In the genomic region with DNA sequence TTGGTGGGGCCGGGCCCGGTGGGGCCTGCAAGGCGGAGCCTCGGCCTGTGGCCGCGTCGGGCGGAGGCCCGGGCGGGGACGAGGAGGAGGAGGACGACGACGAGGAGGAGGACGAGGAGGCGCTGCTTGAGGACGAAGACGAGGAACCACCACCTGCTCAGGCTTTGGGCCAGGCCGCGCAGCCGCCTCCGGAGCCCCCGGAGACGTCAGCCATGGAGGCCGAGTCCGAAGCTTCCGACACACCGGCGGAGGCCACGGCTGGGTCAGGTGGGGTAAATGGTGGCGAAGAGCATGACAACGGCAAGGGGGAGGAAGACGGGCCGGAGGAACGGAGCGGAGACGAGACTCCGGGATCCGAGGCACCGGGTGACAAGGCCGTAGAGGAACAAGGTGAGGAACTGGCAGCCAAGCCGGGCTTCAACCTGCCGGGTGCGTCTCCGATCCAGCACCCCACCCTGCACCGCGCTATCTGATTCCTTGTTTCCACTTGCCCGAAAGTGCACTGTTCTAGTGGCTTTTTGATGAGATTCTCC, we compare ENCODE assay signal across 8 mouse cellular contexts. TPM values are rescaled to one million over a fixed set of nuclear protein-coding genes. Genes with fewer than 3 reads are reported as not detected.
DNase-seq lines count a peak whose midpoint lies in the region; ATAC-seq and TF ChIP-seq lines count a peak whose summit lies in the region.

No protein-coding gene starts in this region.

- DNase-seq in heart, postnatal 25 days (ENCODE audit: low spot score): no peak
- no peak for DNase-seq in adipocyte (ENCODE audit: low spot score)
- no peak for DNase-seq in left cerebral cortex, postnatal 4 days

- TF ChIP-seq CTCF in ES-Bruce4 (IDR thresholded peaks at IDR 0.05; ENCODE audit: low read depth, low read length): no peak

- no peaks in the 10 kb centered on the region for H3K9me3 ChIP-seq in heart, embryonic 16.5 days (replicated peaks; ENCODE audit: control insufficient read depth, low read length)
- H3K9me3 ChIP-seq in ES-Bruce4 (replicated peaks; ENCODE audit: control insufficient read depth, insufficient read depth, low read length, poor library complexity, severe bottlenecking): no peaks in the 10 kb centered on the region
- H3K9me3 ChIP-seq in erythroblast, embryonic 14.5 days (ENCODE audit: control insufficient read depth, low read length): no peaks in the 10 kb centered on the region
- H3K9me3 ChIP-seq in limb, embryonic 15.5 days: no peaks in the 10 kb centered on the region
- no peaks in the 10 kb centered on the region for H3K9me3 ChIP-seq in neural tube, embryonic 15.5 days (replicated peaks)

- TF ChIP-seq EP300 in ES-Bruce4 (IDR thresholded peaks at IDR 0.05; ENCODE audit: insufficient read depth, low read depth, low read length): no peak

- H3K4me1 ChIP-seq in heart, embryonic 16.5 days (ENCODE audit: control insufficient read depth, insufficient read depth, low read length): peaks cover 29% of the 10 kb centered on the region
- H3K4me1 ChIP-seq in ES-Bruce4 (ENCODE audit: control insufficient read depth, insufficient read depth, low read length): peaks cover 2% of the 10 kb centered on the region
- H3K4me1 ChIP-seq in erythroblast, embryonic 14.5 days (ENCODE audit: control insufficient read depth): peaks cover 45% of the 10 kb centered on the region
- peaks cover 37% of the 10 kb centered on the region for H3K4me1 ChIP-seq in limb, embryonic 15.5 days
- peaks cover 56% of the 10 kb centered on the region for H3K4me1 ChIP-seq in neural tube, embryonic 15.5 days

- peak overlapping the region; percentile 100 for H3K27ac ChIP-seq in heart, embryonic 16.5 days (ENCODE audit: low read length)
- H3K27ac ChIP-seq in ES-Bruce4 (ENCODE audit: insufficient read depth, low read length): peak overlapping the region; percentile 71
- peak overlapping the region; percentile 100 for H3K27ac ChIP-seq in limb, embryonic 15.5 days
- peak overlapping the region; percentile 100 for H3K27ac ChIP-seq in neural tube, embryonic 15.5 days (replicated peaks)

- peaks cover 31% of the 10 kb centered on the region for H3K36me3 ChIP-seq in heart, embryonic 16.5 days (ENCODE audit: control insufficient read depth, insufficient read depth)
- H3K36me3 ChIP-seq in ES-Bruce4 (ENCODE audit: control insufficient read depth, insufficient read depth, low read length, poor library complexity, severe bottlenecking): peaks cover 44% of the 10 kb centered on the region
- peaks cover 72% of the 10 kb centered on the region for H3K36me3 ChIP-seq in erythroblast, embryonic 14.5 days (ENCODE audit: control insufficient read depth)
- peaks cover 35% of the 10 kb centered on the region for H3K36me3 ChIP-seq in limb, embryonic 15.5 days
- H3K36me3 ChIP-seq in neural tube, embryonic 15.5 days: peaks cover 29% of the 10 kb centered on the region

- peak overlapping the region; percentile 100 for H3K4me3 ChIP-seq in heart, embryonic 16.5 days (ENCODE audit: low read length)
- peak overlapping the region; percentile 90 for H3K4me3 ChIP-seq in ES-Bruce4 (ENCODE audit: low read depth, low read length)
- peak overlapping the region; percentile 100 for H3K4me3 ChIP-seq in erythroblast, embryonic 14.5 days (replicated peaks)
- peak overlapping the region; percentile 82 for H3K4me3 ChIP-seq in limb, embryonic 15.5 days
- H3K4me3 ChIP-seq in neural tube, embryonic 15.5 days (replicated peaks): peak overlapping the region; percentile 83

- ATAC-seq in heart, embryonic 16.5 days (replicated peaks; ENCODE audit: extremely low read depth, insufficient read depth, low FRiP score): peak; percentile 13
- ATAC-seq in limb, embryonic 15.5 days (ENCODE audit: insufficient number of reproducible peaks, low FRiP score, low TSS enrichment, low read depth): no peak
- ATAC-seq in neural tube, embryonic 15.5 days (ENCODE audit: low FRiP score): peak; percentile 8

- intact Hi-C loops in heart, postnatal 25 days (cut with DNase I): no loop called here
- intact Hi-C loops in left cerebral cortex, postnatal 4 days (cut with DNase I): loop anchor here (10.0 kb wide), 1 partner anchor 66 kb away; the partner anchor contains the start of gene Nxf1

- under 1% methylated on average over 47 of the region's 48 CpGs for WGBS in heart, embryonic 16.5 days
- WGBS in limb, embryonic 15.5 days: 0% methylated on average over 46 of the region's 48 CpGs
- under 1% methylated on average over 46 of the region's 48 CpGs for WGBS in neural tube, embryonic 15.5 days

- H3K27me3 ChIP-seq in heart, embryonic 16.5 days (ENCODE audit: control insufficient read depth, insufficient read depth, low read length): no peaks in the 10 kb centered on the region
- H3K27me3 ChIP-seq in ES-Bruce4 (ENCODE audit: control insufficient read depth, insufficient read depth, low read length, poor library complexity, severe bottlenecking): no peaks in the 10 kb centered on the region
- H3K27me3 ChIP-seq in erythroblast, embryonic 14.5 days (ENCODE audit: control insufficient read depth): no peaks in the 10 kb centered on the region
- no peaks in the 10 kb centered on the region for H3K27me3 ChIP-seq in limb, embryonic 15.5 days
- no peaks in the 10 kb centered on the region for H3K27me3 ChIP-seq in neural tube, embryonic 15.5 days (replicated peaks)

- peak overlapping the region; percentile 98 for H3K9ac ChIP-seq in heart, embryonic 16.5 days (ENCODE audit: low read length)
- peak overlapping the region; percentile 91 for H3K9ac ChIP-seq in ES-Bruce4 (ENCODE audit: low read depth, poor library complexity, severe bottlenecking)
- H3K9ac ChIP-seq in limb, embryonic 15.5 days: peak overlapping the region; percentile 96
- peak overlapping the region; percentile 90 for H3K9ac ChIP-seq in neural tube, embryonic 15.5 days (replicated peaks)

- no peak for TF ChIP-seq POLR2A in ES-Bruce4 (IDR thresholded peaks at IDR 0.05; ENCODE audit: insufficient read depth, low read length)

- peak overlapping the region; percentile 88 for H3K4me2 ChIP-seq in heart, embryonic 16.5 days (ENCODE audit: low read depth, low read length)
- peak overlapping the region; percentile 66 for H3K4me2 ChIP-seq in limb, embryonic 15.5 days
- H3K4me2 ChIP-seq in neural tube, embryonic 15.5 days: peak overlapping the region; percentile 95

RNA-seq across cellular contexts. Expression of gene Hnrnpul2, which starts 0.7 kb away (rescaled TPM):
- 3.2 and 3.3 TPM in 2 replicates for polyA plus RNA-seq in heart, embryonic 16.5 days (2015; fragmentation: Nextera tagmentation; extraction: Ambion mirVana)
- total RNA-seq in heart, postnatal 25 days (2021): 10 to 100 TPM; 42.5 to 49.4 TPM
- 105 and 108 TPM in 2 replicates for polyA plus RNA-seq in ES-Bruce4 (2011; ENCODE audit: insufficient read depth, insufficient read length, low read depth, missing spikeins)
- 8.6 and 10.2 TPM in 2 replicates for polyA plus RNA-seq in erythroblast, embryonic 14.5 days (2012)
- polyA plus RNA-seq in limb, embryonic 15.5 days (2015; fragmentation: Nextera tagmentation; extraction: Ambion mirVana): 5.4 and 5.6 TPM in 2 replicates
- 5.1 and 5.9 TPM in 2 replicates for polyA plus RNA-seq in neural tube, embryonic 15.5 days (2015; fragmentation: Nextera tagmentation; extraction: Ambion mirVana)
- 100 to 1,000 TPM; 108 to 116 TPM for total RNA-seq in left cerebral cortex, postnatal 4 days (2021)

RNA-seq across cellular contexts. Expression of gene Ttc9c, which starts 1.4 kb away (rescaled TPM):
- polyA plus RNA-seq in heart, embryonic 16.5 days (2015; fragmentation: Nextera tagmentation; extraction: Ambion mirVana): 35.5 and 37.7 TPM in 2 replicates
- total RNA-seq in heart, postnatal 25 days (2021): 10 to 100 TPM; 12.5 to 15.8 TPM
- polyA plus RNA-seq in ES-Bruce4 (2011; ENCODE audit: insufficient read depth, insufficient read length, low read depth, missing spikeins): 77.3 and 84.9 TPM in 2 replicates
- polyA plus RNA-seq in erythroblast, embryonic 14.5 days (2012): 0.24 TPM in 2 replicates
- 50.4 and 56.8 TPM in 2 replicates for polyA plus RNA-seq in limb, embryonic 15.5 days (2015; fragmentation: Nextera tagmentation; extraction: Ambion mirVana)
- 54.2 and 57.3 TPM in 2 replicates for polyA plus RNA-seq in neural tube, embryonic 15.5 days (2015; fragmentation: Nextera tagmentation; extraction: Ambion mirVana)
- total RNA-seq in left cerebral cortex, postnatal 4 days (2021): 10 to 100 TPM; 46.0 to 47.2 TPM

RNA-seq across cellular contexts. Expression of gene AC129217.1, which starts 9.1 kb away (rescaled TPM):
- polyA plus RNA-seq in heart, embryonic 16.5 days (2015; fragmentation: Nextera tagmentation; extraction: Ambion mirVana): not detected in 2 replicates
- not detected for total RNA-seq in heart, postnatal 25 days (2021)
- 74.8 and 87.2 TPM in 2 replicates for polyA plus RNA-seq in ES-Bruce4 (2011; ENCODE audit: insufficient read depth, insufficient read length, low read depth, missing spikeins)
- polyA plus RNA-seq in erythroblast, embryonic 14.5 days (2012): 0.10 TPM in 1 of 2 replicates, not detected in the other
- not detected in 2 replicates for polyA plus RNA-seq in limb, embryonic 15.5 days (2015; fragmentation: Nextera tagmentation; extraction: Ambion mirVana)
- polyA plus RNA-seq in neural tube, embryonic 15.5 days (2015; fragmentation: Nextera tagmentation; extraction: Ambion mirVana): not detected in 2 replicates
- not detected for total RNA-seq in left cerebral cortex, postnatal 4 days (2021)

RNA-seq across cellular contexts. Expression of gene Bscl2, which starts 16.8 kb away (rescaled TPM):
- 43.9 and 44.3 TPM in 2 replicates for polyA plus RNA-seq in heart, embryonic 16.5 days (2015; fragmentation: Nextera tagmentation; extraction: Ambion mirVana)
- 10 to 100 TPM; 23.9 to 24.0 TPM for total RNA-seq in heart, postnatal 25 days (2021)
- polyA plus RNA-seq in ES-Bruce4 (2011; ENCODE audit: insufficient read depth, insufficient read length, low read depth, missing spikeins): 32.3 and 36.2 TPM in 2 replicates
- 4.6 and 6.4 TPM in 2 replicates for polyA plus RNA-seq in erythroblast, embryonic 14.5 days (2012)
- polyA plus RNA-seq in limb, embryonic 15.5 days (2015; fragmentation: Nextera tagmentation; extraction: Ambion mirVana): 77.4 and 93.6 TPM in 2 replicates
- polyA plus RNA-seq in neural tube, embryonic 15.5 days (2015; fragmentation: Nextera tagmentation; extraction: Ambion mirVana): 107 and 110 TPM in 2 replicates
- total RNA-seq in left cerebral cortex, postnatal 4 days (2021): 10 to 100 TPM; 76.9 to 78.4 TPM

RNA-seq across cellular contexts. Expression of gene Zbtb3, which starts 18.1 kb away (rescaled TPM):
- 3.5 and 4.3 TPM in 2 replicates for polyA plus RNA-seq in heart, embryonic 16.5 days (2015; fragmentation: Nextera tagmentation; extraction: Ambion mirVana)
- total RNA-seq in heart, postnatal 25 days (2021): 1 to 10 TPM; 1.9 to 2.1 TPM
- 3.1 and 4.1 TPM in 2 replicates for polyA plus RNA-seq in ES-Bruce4 (2011; ENCODE audit: insufficient read depth, insufficient read length, low read depth, missing spikeins)
- 0.06 and 0.07 TPM in 2 replicates for polyA plus RNA-seq in erythroblast, embryonic 14.5 days (2012)
- polyA plus RNA-seq in limb, embryonic 15.5 days (2015; fragmentation: Nextera tagmentation; extraction: Ambion mirVana): 4.6 and 4.8 TPM in 2 replicates
- 6.5 TPM in 2 replicates for polyA plus RNA-seq in neural tube, embryonic 15.5 days (2015; fragmentation: Nextera tagmentation; extraction: Ambion mirVana)
- 1 to 10 TPM; 5.1 to 6.8 TPM for total RNA-seq in left cerebral cortex, postnatal 4 days (2021)

Comparison
In these comparisons a context has a peak if more than half of its experiments do, and no peak if none do; other contexts are left out.
1. RNA of gene Ttc9c, which starts 1.4 kb away (polyA plus RNA-seq): 77.3 to 84.9 TPM in ES-Bruce4, 50.4 to 56.8 TPM in limb, embryonic 15.5 days, 54.2 to 57.3 TPM in neural tube, embryonic 15.5 days and 35.5 to 37.7 TPM in heart, embryonic 16.5 days; 0.24 TPM in erythroblast, embryonic 14.5 days; every median in the first group is over 10 times any median in the second.
2. RNA of gene AC129217.1, which starts 9.1 kb away (polyA plus RNA-seq): 74.8 to 87.2 TPM in ES-Bruce4; not detected in limb, embryonic 15.5 days, not detected in heart, embryonic 16.5 days, 0.10 TPM in erythroblast, embryonic 14.5 days and not detected in neural tube, embryonic 15.5 days; every median in the first group is over 10 times any median in the second.
3. Peak in every context shown above with its lines, with median percentiles within 50 percentile points of each other: H3K27ac ChIP-seq, H3K4me2 ChIP-seq, H3K4me3 ChIP-seq and H3K9ac ChIP-seq.